Mouse (Mus musculus): Measurements from ENCODE around the gene Ccdc28b. TPM values are rescaled to one million over a fixed set of nuclear protein-coding genes. Genes with fewer than 3 reads are reported as not detected.

Gene Ccdc28b
- 10 to 100 TPM; 55.7 to 59.1 TPM for total RNA-seq (2021)
- long read RNA-seq, transcript Ccdc28b-201 (6 exons, 879 nt), result major isoform, 5 of 8 reads
- long read RNA-seq, partial matches to known transcripts, result 2 of 8 reads
- long read RNA-seq, other reads (novel, unspliced or antisense), result 1 of 8 reads

- DNase-seq (ENCODE audit: low spot score in 2 of 2), result peak; percentile 55 to 75
Observed at GRCm38 (mm10) chr4:129623681-129624091, at the start of gene Ccdc28b. Ccdc28b (minus strand) TSS chr4:129623947.

GRCm38 (mm10) chr4:129672878-129673449 lies 49.2 kb upstream of the Ccdc28b start:
- DNase-seq (ENCODE audit: low spot score in 2 of 2), result no peak

GRCm38 (mm10) chr4:129672083-129672877 lies 48.5 kb upstream of the Ccdc28b start, which contains the start of gene Kpna6:
Kpna6 (minus strand) TSS chr4:129672767.
- peak; percentile 91 to 94 for DNase-seq (ENCODE audit: low spot score in 2 of 2)

- peak in 1 of 2 experiments; percentile 58 for DNase-seq (ENCODE audit: low spot score in 2 of 2)
Observed at GRCm38 (mm10) chr4:129671491-129672082, 47.8 kb upstream of the Ccdc28b start.

GRCm38 (mm10) chr4:129662255-129662813 lies 38.6 kb upstream of the Ccdc28b start:
- no peak for DNase-seq (ENCODE audit: low spot score in 2 of 2)

GRCm38 (mm10) chr4:129661584-129661983 lies 37.8 kb upstream of the Ccdc28b start:
- DNase-seq (ENCODE audit: low spot score in 2 of 2), result peak; percentile 32 to 51

- peak in 1 of 2 experiments; percentile 28 for DNase-seq (ENCODE audit: low spot score in 2 of 2)
Observed at GRCm38 (mm10) chr4:129654770-129655169, 31.0 kb upstream of the Ccdc28b start.

GRCm38 (mm10) chr4:129650359-129650758 lies 26.6 kb upstream of the Ccdc28b start:
- no peak for DNase-seq (ENCODE audit: low spot score in 2 of 2)

GRCm38 (mm10) chr4:129648656-129649055 lies 24.9 kb upstream of the Ccdc28b start:
- no peak for DNase-seq (ENCODE audit: low spot score in 2 of 2)

- DNase-seq (ENCODE audit: low spot score in 2 of 2), result no peak
Observed at GRCm38 (mm10) chr4:129645204-129645603, 21.5 kb upstream of the Ccdc28b start.

- peak in 1 of 2 experiments; percentile 53 for DNase-seq (ENCODE audit: low spot score in 2 of 2)
Observed at GRCm38 (mm10) chr4:129641756-129642155, 18.0 kb upstream of the Ccdc28b start.

- peak; percentile 97 to 98 for DNase-seq (ENCODE audit: low spot score in 2 of 2)
Observed at GRCm38 (mm10) chr4:129640638-129641467, 17.1 kb upstream of the Ccdc28b start, which contains the start of gene Txlna. Txlna (minus strand) TSS chr4:129641065.

- DNase-seq (ENCODE audit: low spot score in 2 of 2), result no peak
Observed at GRCm38 (mm10) chr4:129640101-129640637, 16.4 kb upstream of the Ccdc28b start.

GRCm38 (mm10) chr4:129639221-129639620 lies 15.5 kb upstream of the Ccdc28b start:
- DNase-seq (ENCODE audit: low spot score in 2 of 2), result no peak

GRCm38 (mm10) chr4:129633852-129634251 lies 10.1 kb upstream of the Ccdc28b start:
- DNase-seq (ENCODE audit: low spot score in 2 of 2), result no peak

- DNase-seq (ENCODE audit: low spot score in 2 of 2), result no peak
Observed at GRCm38 (mm10) chr4:129631867-129632266, 8.1 kb upstream of the Ccdc28b start.

- no peak for DNase-seq (ENCODE audit: low spot score in 2 of 2)
Observed at GRCm38 (mm10) chr4:129630944-129631343, 7.2 kb upstream of the Ccdc28b start.

- no peak for DNase-seq (ENCODE audit: low spot score in 2 of 2)
Observed at GRCm38 (mm10) chr4:129626035-129626434, 2.3 kb upstream of the Ccdc28b start.

- DNase-seq (ENCODE audit: low spot score in 2 of 2), result no peak
Observed at GRCm38 (mm10) chr4:129625496-129625895, 1.7 kb upstream of the Ccdc28b start.

- peak in 1 of 2 experiments; percentile 54 for DNase-seq (ENCODE audit: low spot score in 2 of 2)
Observed at GRCm38 (mm10) chr4:129625029-129625370, 1.3 kb upstream of the Ccdc28b start.

All from layer of hippocampus, adult 18-20 months (tissue).